Mouse (Mus musculus) intestine, postnatal 0 days (tissue): ENCODE results near the gene Itgb5. TPM values are rescaled to one million over a fixed set of nuclear protein-coding genes. Genes with fewer than 3 reads are reported as not detected.

Experiments
- ATAC-seq: fragments of 200-750 bp; cut with Nextera tagmentation; 2 replicates; pipeline ENCODE4 v1.8.0; 2017; ENCODE audit warnings: mild to moderate bottlenecking, moderate TSS enrichment, moderate library complexity
- H3K27ac ChIP-seq: fragments of 300-500 bp; sonication (generic); 2 replicates; pipeline ENCODE4 v1.5.1; 2014; ENCODE audit warnings: mild to moderate bottlenecking, low read depth, low read length, moderate library complexity
- H3K27me3 ChIP-seq: fragments of 300-500 bp; sonication (generic); replicated peaks from 2 replicates; pipeline ENCODE4 v1.6.1; 2014; ENCODE audit warnings: low read length, mixed read lengths; ENCODE audit not compliant: control insufficient read depth, insufficient read depth
- H3K36me3 ChIP-seq: fragments of 300-500 bp; sonication (generic); 2 replicates; pipeline ENCODE4 v1.6.1; 2014; ENCODE audit warnings: mild to moderate bottlenecking, moderate library complexity; ENCODE audit not compliant: control insufficient read depth, insufficient read depth
- H3K4me1 ChIP-seq: fragments of 300-500 bp; sonication (generic); replicated peaks from 2 replicates; pipeline ENCODE4 v1.6.1; 2014; ENCODE audit warnings: antibody characterized with exemption, low read length, mixed read lengths; ENCODE audit not compliant: control insufficient read depth, insufficient read depth
- H3K4me2 ChIP-seq: fragments of 300-500 bp; sonication (generic); replicated peaks from 2 replicates; pipeline ENCODE4 v1.6.1; 2014; ENCODE audit warnings: low read depth, mild to moderate bottlenecking, moderate library complexity
- H3K4me3 ChIP-seq: fragments of 300-500 bp; sonication (generic); 2 replicates; pipeline ENCODE4 v1.5.1; 2014; ENCODE audit warnings: low read depth, low read length
- H3K9ac ChIP-seq: fragments of 300-500 bp; sonication (generic); 2 replicates; pipeline ENCODE4 v1.6.1; 2014; ENCODE audit warnings: mild to moderate bottlenecking, low read depth, low read length
- H3K9me3 ChIP-seq: fragments of 300-500 bp; sonication (generic); 2 replicates; pipeline ENCODE4 v1.6.1; 2016; ENCODE audit warnings: mixed run types; ENCODE audit not compliant: control insufficient read depth
- CTCF ChIP-seq: sonication (generic); IDR thresholded peaks from 2 replicates; pipeline ENCODE4 v1.5.1; 2016; ENCODE audit warnings: low read depth, mild to moderate bottlenecking, control low read depth, antibody characterized with exemption, moderate library complexity
- WGBS: fragments of 180-500 bp; shearing (Covaris S2); extraction: QIAGEN DNeasy Blood & Tissue Kit; methylation state at CpG from one replicate; pipeline ENCODE4 v1.1.7; 2014; 5-methylcytosine and 5-hydroxymethylcytosine counted together
- polyA plus RNA-seq: library from polyadenylated mRNA; unstranded; fragments of >200 nt; fragmentation: Nextera tagmentation; extraction: Ambion mirVana; gene quantifications from 2 replicates; pipeline ENCODE4 v1.2.1, GENCODE M21; 2015

Gene Itgb5
- polyA plus RNA-seq, 1 experiment from 2014 or later = 23.5 TPM

GRCm38 (mm10) chr16:33922111-33923000 lies 92.9 kb downstream of the Itgb5 start:
- peak overlapping the region; percentile 36 for H3K27ac ChIP-seq
- H3K27me3 ChIP-seq = no peaks in the 10 kb centered on the region
- H3K36me3 ChIP-seq = peaks cover 3% of the 10 kb centered on the region; the same call in 1 of the 2 replicates
- H3K9ac ChIP-seq = no peak overlapping the region
- no peaks in the 10 kb centered on the region for H3K9me3 ChIP-seq
- TF ChIP-seq CTCF = no peak
- ATAC-seq = 0 out of 2 replicates have a peak, but pooled peaks have one; percentile 28
- H3K4me2 ChIP-seq = peak overlapping the region; percentile 35; the same call in 1 of the 2 replicates
- H3K4me3 ChIP-seq = no peak overlapping the region
- H3K4me1 ChIP-seq = peaks cover 6% of the 10 kb centered on the region; the same call in 1 of the 2 replicates
- 29% methylated on average over 18 of the region's 18 CpGs for WGBS

GRCm38 (mm10) chr16:33923001-33923316 lies 93.5 kb downstream of the Itgb5 start:
- peaks cover 3% of the 10 kb centered on the region; the same call in 1 of the 2 replicates for H3K36me3 ChIP-seq
- no peak overlapping the region for H3K4me2 ChIP-seq
- no peak for TF ChIP-seq CTCF
- no peak overlapping the region for H3K9ac ChIP-seq
- WGBS = 25% methylated on average over 5 of the region's 5 CpGs
- H3K4me1 ChIP-seq = peaks cover 5% of the 10 kb centered on the region; the same call in 1 of the 2 replicates
- no peaks in the 10 kb centered on the region for H3K9me3 ChIP-seq
- no peak overlapping the region for H3K4me3 ChIP-seq
- H3K27me3 ChIP-seq = no peaks in the 10 kb centered on the region
- peak overlapping the region; percentile 36; the same call in 1 of the 2 replicates for H3K27ac ChIP-seq
- ATAC-seq = no peak

- no peak for ATAC-seq
- WGBS = 86% methylated on average over 8 of the region's 8 CpGs
- no peak for TF ChIP-seq CTCF
Measured at GRCm38 (mm10) chr16:33923758-33924157, 94.3 kb downstream of the Itgb5 start.

GRCm38 (mm10) chr16:33927263-33927824 lies 97.9 kb downstream of the Itgb5 start:
- Histone ChIP-seq H3K4me1 (peaks cover 1% of the 10 kb centered on the region; the same call in 1 of the 2 replicates), H3K4me3 (no peak overlapping the region), H3K4me2 (no peak overlapping the region), H3K27me3 (no peaks in the 10 kb centered on the region), H3K9ac (no peak overlapping the region), H3K9me3 (no peaks in the 10 kb centered on the region), H3K36me3 (no peaks in the 10 kb centered on the region), H3K27ac (no peak overlapping the region)
- ATAC-seq = no peak
- 80% methylated on average over 6 of the region's 6 CpGs for WGBS
- peak; percentile 37 for TF ChIP-seq CTCF

More at GRCm38 (mm10) chr16:33923758-33924157, 94.3 kb downstream of the Itgb5 start:
- H3K4me3 ChIP-seq = no peak overlapping the region
- no peaks in the 10 kb centered on the region for H3K27me3 ChIP-seq
- no peak overlapping the region for H3K27ac ChIP-seq
- no peak overlapping the region for H3K9ac ChIP-seq
- peaks cover 5% of the 10 kb centered on the region for H3K4me1 ChIP-seq
- peaks cover 3% of the 10 kb centered on the region; the same call in 1 of the 2 replicates for H3K36me3 ChIP-seq
- no peak overlapping the region for H3K4me2 ChIP-seq
- no peaks in the 10 kb centered on the region for H3K9me3 ChIP-seq

GRCm38 (mm10) chr16:33928788-33929462 lies 99.5 kb downstream of the Itgb5 start:
- Histone ChIP-seq H3K27ac (no peak overlapping the region), H3K4me2 (no peak overlapping the region), H3K4me1 (no peaks in the 10 kb centered on the region; the same call in 1 of the 2 replicates), H3K9ac (no peak overlapping the region), H3K4me3 (no peak overlapping the region), H3K27me3 (no peaks in the 10 kb centered on the region), H3K9me3 (no peaks in the 10 kb centered on the region), H3K36me3 (no peaks in the 10 kb centered on the region)
- no peak for TF ChIP-seq CTCF
- ATAC-seq = no peak
- WGBS = 54% methylated on average over 9 of the region's 9 CpGs

- H3K4me1 ChIP-seq = no peaks in the 10 kb centered on the region; the same call in none of the 2 replicates
- H3K27me3 ChIP-seq = no peaks in the 10 kb centered on the region
- no peak overlapping the region for H3K27ac ChIP-seq
- ATAC-seq = no peak
- H3K36me3 ChIP-seq = no peaks in the 10 kb centered on the region
- no peaks in the 10 kb centered on the region for H3K9me3 ChIP-seq
- no peak overlapping the region for H3K4me3 ChIP-seq
- WGBS = 77% methylated on average over 6 of the region's 6 CpGs
- H3K4me2 ChIP-seq = no peak overlapping the region
- H3K9ac ChIP-seq = no peak overlapping the region
- no peak for TF ChIP-seq CTCF
Measured at GRCm38 (mm10) chr16:33930785-33931184, 101.3 kb downstream of the Itgb5 start.
